Mouse (Mus musculus) left cerebral cortex, postnatal 25 days (tissue): Measurements from ENCODE around the gene Tmem95. TPM values are rescaled to one million over a fixed set of nuclear protein-coding genes. Genes with fewer than 3 reads are reported as not detected.

Experiments used
- DNase-seq, 2 experiments: peaks; one replicate each; pipeline ENCODE4 v3.0.0; 2022; ENCODE audit warnings: low spot score in 2 of 2, mixed read lengths in 1 of 2
- intact Hi-C: fragments of 180-260 bp; cut with DNase I; formaldehyde crosslinking; loops from one replicate; pipeline ENCODE4 v1.15.1; 2025
- microRNA-seq, 2 experiments: library from miRNA; unstranded; fragments of <30 nt; microRNA quantifications; one replicate each; pipeline ENCODE4 v1.2.0; 2022
- total RNA-seq, 2 experiments: library from RNA; stranded (reverse); gene quantifications; 2 replicates each; pipeline ENCODE4 v1.2.3; 2021

Tmem95 gene
- total RNA-seq, 2 experiments from 2014 or later: not detected

DNA sequence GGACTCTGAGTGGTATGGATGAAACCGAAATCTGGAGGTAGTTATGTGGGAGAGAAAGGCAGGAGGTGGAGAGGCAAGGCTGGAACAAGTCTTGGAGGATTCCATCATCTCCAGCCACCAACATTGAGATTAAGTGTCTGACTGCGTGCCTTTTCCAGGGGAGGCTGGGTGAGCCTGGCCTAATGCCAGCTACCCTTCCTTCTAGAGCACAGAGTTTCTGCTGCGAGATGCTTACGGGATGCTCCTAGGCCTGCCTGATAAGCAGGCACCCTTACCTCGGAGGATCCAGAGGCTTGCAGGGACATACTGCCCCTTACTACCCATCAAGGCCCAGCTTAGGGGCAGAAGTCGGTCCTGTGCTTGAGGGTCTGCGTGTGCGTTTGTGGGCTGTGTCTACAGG, 44.3 kb downstream of the Tmem95 start:
- intact Hi-C loops: loop anchor here (2.0 kb wide), 1 partner anchor 151 kb away; the partner anchor contains the start of gene Senp3
- no peak for DNase-seq

DNA sequence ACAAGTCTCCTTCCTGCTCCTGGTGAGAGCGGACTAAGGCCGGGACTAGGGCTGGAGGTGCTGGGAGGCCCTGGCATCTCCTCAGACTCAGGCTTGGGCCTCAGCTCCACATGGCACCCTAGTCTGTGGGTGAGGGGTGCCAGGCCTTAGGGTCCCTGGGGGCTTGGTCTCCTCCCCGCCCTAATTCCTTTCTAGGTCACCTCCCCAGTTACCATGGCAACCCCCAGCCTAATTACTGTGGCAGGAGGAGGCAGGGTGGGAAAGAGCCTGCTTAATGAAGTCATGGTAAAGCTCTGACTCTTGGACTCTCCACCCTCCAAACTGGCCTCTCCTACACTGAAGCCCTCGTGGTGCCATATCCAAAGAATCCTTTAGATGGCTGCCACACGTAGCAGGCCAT, 49.0 kb downstream of the Tmem95 start:
- DNase-seq: no peak

More for the DNA sequence above, 49.0 kb downstream of the Tmem95 start:
- intact Hi-C loops: no loop called here

Small RNA genes within 50 kb of the gene (microRNA-seq; reads per million reads assigned to microRNA genes)
- gene Mir6924: 0 reads per million in 2 experiments

Other genes starting within 250 kb of the Tmem95 start
- gene Fxr2, start 245.0 kb downstream of the Tmem95 start, total RNA-seq: 100 to 1,000 TPM; 122 to 133 TPM
- gene Sox15, start 222.7 kb downstream of the Tmem95 start, total RNA-seq: not detected
- gene Mpdu1, start 215.4 kb downstream of the Tmem95 start, total RNA-seq: 10 to 100 TPM; 59.1 to 59.7 TPM
- gene Cd68, start 211.9 kb downstream of the Tmem95 start, total RNA-seq: 10 to 100 TPM; 17.5 to 19.6 TPM
- 100 to 1,000 TPM; 323 to 328 TPM for gene Eif4a1, start 205.6 kb downstream of the Tmem95 start, total RNA-seq
- 10 to 100 TPM; 94.3 to 97.5 TPM for gene Senp3, start 195.9 kb downstream of the Tmem95 start, total RNA-seq
- 1 to 10 TPM; 2.0 to 2.7 TPM for gene Tnfsf13, start 192.2 kb downstream of the Tmem95 start, total RNA-seq
- 1 to 10 TPM; 8.6 to 8.9 TPM for gene Tnfsf12, start 182.2 kb downstream of the Tmem95 start, total RNA-seq
- 1 to 10 TPM; 1.9 to 2.2 TPM for gene Tnfsfm13, start 181.9 kb downstream of the Tmem95 start, total RNA-seq
- 10 to 100 TPM; 53.3 to 53.6 TPM for gene Polr2a, start 119.4 kb downstream of the Tmem95 start, total RNA-seq
- gene Slc35g3, start 116.0 kb downstream of the Tmem95 start, total RNA-seq: not detected
- gene Zbtb4, start 112.1 kb downstream of the Tmem95 start, total RNA-seq: 100 to 1,000 TPM; 110 to 114 TPM
- 1 to 10 TPM; 1.3 to 2.0 TPM for gene Chrnb1, start 82.1 kb downstream of the Tmem95 start, total RNA-seq
- gene Fgf11, start 76.2 kb downstream of the Tmem95 start, total RNA-seq: 10 to 100 TPM; 14.9 to 17.2 TPM
- gene Tmem102, start 72.4 kb downstream of the Tmem95 start, total RNA-seq: not detected
- not detected for gene Gm39566, start 62.7 kb downstream of the Tmem95 start, total RNA-seq
- not detected for gene Spem2, start 59.6 kb downstream of the Tmem95 start, total RNA-seq
- under 1 TPM in 1 of 2 experiments, not detected in 1; 0.43 TPM for gene Spem1, start 55.8 kb downstream of the Tmem95 start, total RNA-seq
- 100 to 1,000 TPM; 233 to 248 TPM for gene Nlgn2, start 40.2 kb downstream of the Tmem95 start, total RNA-seq
- gene Tmem256, start 39.5 kb downstream of the Tmem95 start, total RNA-seq: 100 to 1,000 TPM; 129 to 134 TPM
- 10 to 100 TPM; 15.6 to 19.2 TPM for gene Plscr3, start 31.6 kb downstream of the Tmem95 start, total RNA-seq
- under 1 TPM in 1 of 2 experiments, not detected in 1; 0.27 TPM for gene Tnk1, start 19.3 kb downstream of the Tmem95 start, total RNA-seq
- 1 to 10 TPM; 1.1 to 1.2 TPM for gene Kctd11, start 3.4 kb upstream of the Tmem95 start, total RNA-seq
- gene Acap1, start 17.5 kb upstream of the Tmem95 start, total RNA-seq: not detected
- under 1 TPM; 0.55 to 0.60 TPM for gene 2810408A11Rik, start 23.0 kb upstream of the Tmem95 start, total RNA-seq
- 100 to 1,000 TPM; 113 to 117 TPM for gene Neurl4, start 23.1 kb upstream of the Tmem95 start, total RNA-seq
- 10 to 100 TPM; 26.9 to 33.2 TPM for gene Gps2, start 35.9 kb upstream of the Tmem95 start, total RNA-seq
- 100 to 1,000 TPM; 425 to 450 TPM for gene Eif5a, start 43.9 kb upstream of the Tmem95 start, total RNA-seq
- 10 to 100 TPM in 1 of 2 experiments, 1 to 10 TPM in 1; 6.1 to 10.7 TPM for gene Ybx2, start 57.8 kb upstream of the Tmem95 start, total RNA-seq
- 1 to 10 TPM; 2.3 to 3.5 TPM for gene Slc2a4, start 70.2 kb upstream of the Tmem95 start, total RNA-seq
- gene Cldn7, start 86.8 kb upstream of the Tmem95 start, total RNA-seq: not detected
- 100 to 1,000 TPM; 117 to 129 TPM for gene Ctdnep1, start 103.1 kb upstream of the Tmem95 start, total RNA-seq
- 100 to 1,000 TPM; 106 to 109 TPM for gene Elp5, start 104.5 kb upstream of the Tmem95 start, total RNA-seq
- 100 to 1,000 TPM; 217 to 218 TPM for gene Gabarap, start 113.1 kb upstream of the Tmem95 start, total RNA-seq
- 10 to 100 TPM; 44.6 to 47.5 TPM for gene Phf23, start 117.8 kb upstream of the Tmem95 start, total RNA-seq
- 10 to 100 TPM; 26.1 to 32.2 TPM for gene Dvl2, start 122.6 kb upstream of the Tmem95 start, total RNA-seq
- 10 to 100 TPM; 57.4 to 59.3 TPM for gene Acadvl, start 137.4 kb upstream of the Tmem95 start, total RNA-seq
- 100 to 1,000 TPM; 931 to 954 TPM for gene Dlg4, start 138.9 kb upstream of the Tmem95 start, total RNA-seq
- gene Asgr1, start 176.1 kb upstream of the Tmem95 start, total RNA-seq: 1 to 10 TPM; 1.7 to 3.1 TPM
- not detected for gene Asgr2, start 214.6 kb upstream of the Tmem95 start, total RNA-seq